Mouse (Mus musculus): ENCODE measurements around the gene Fcna. TPM values are rescaled to one million over a fixed set of nuclear protein-coding genes. Genes with fewer than 3 reads are reported as not detected.

Fcna gene
- polyA plus RNA-seq, 1 experiment from 2014 or later: 2.0 TPM

DNA sequence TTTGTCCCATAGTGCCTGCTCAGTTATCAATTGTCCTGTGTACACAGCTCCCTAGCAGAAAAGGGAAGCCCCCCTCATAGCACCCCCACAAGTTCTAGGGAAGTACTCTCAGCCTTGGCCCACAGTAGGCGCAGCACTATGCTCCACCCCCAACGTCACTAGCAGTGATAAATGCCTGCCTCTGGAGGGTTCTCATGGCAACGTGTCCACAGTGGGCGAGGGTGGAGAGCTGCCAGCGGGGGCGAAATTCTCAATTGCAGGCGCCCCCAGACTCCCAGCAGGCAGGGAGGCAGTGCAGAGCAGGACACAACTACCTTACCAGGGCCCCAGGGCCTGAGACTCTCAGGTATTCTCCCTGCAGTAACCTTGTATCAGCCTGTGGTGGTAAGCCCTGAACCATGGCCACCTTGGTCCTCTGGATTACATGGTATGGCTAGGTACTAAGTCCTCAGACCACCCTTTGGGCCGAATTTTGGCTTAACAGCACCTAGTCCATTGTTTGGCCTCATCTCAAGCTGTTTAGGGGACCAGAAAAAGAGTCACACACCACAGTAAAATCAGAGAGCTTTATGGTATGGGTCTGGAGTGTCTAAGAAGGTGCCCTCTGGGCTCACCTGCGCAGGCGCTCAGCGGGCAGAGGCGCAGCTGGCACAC, 45.2 kb downstream of the Fcna start:
- 0 out of 2 replicates have a peak overlapping the region, but pooled peaks have one; percentile 5 for H3K27ac ChIP-seq (ENCODE audit: low read depth, low read length)
- no peak overlapping the region for H3K4me2 ChIP-seq (ENCODE audit: low read length)
- H3K9ac ChIP-seq (ENCODE audit: low read length): peak overlapping the region; percentile 32
- 54% methylated on average over 12 of the region's 12 CpGs for WGBS
- DNase-seq (ENCODE audit: low spot score) (peak; percentile 65), ATAC-seq (0 out of 2 replicates have a peak, but pooled peaks have one; percentile 8)
- no peak overlapping the region for H3K4me3 ChIP-seq (ENCODE audit: low read depth, low read length)
- no peaks in the 10 kb centered on the region for H3K9me3 ChIP-seq (replicated peaks; ENCODE audit: control insufficient read depth, low read length)
- peaks cover 34% of the 10 kb centered on the region for H3K27me3 ChIP-seq (replicated peaks; ENCODE audit: control insufficient read depth, insufficient read depth, low read length)
- H3K4me1 ChIP-seq (ENCODE audit: control insufficient read depth, insufficient read depth, low read length): peaks cover 9% of the 10 kb centered on the region; the same call in 1 of the 2 replicates
- peaks cover 40% of the 10 kb centered on the region for H3K36me3 ChIP-seq (ENCODE audit: control insufficient read depth, insufficient read depth, low read length)

- no peak for DNase-seq (ENCODE audit: low spot score)
- peak; percentile 8 for ATAC-seq
- Histone ChIP-seq H3K4me3 (ENCODE audit: low read depth, low read length) (no peak overlapping the region), H3K9me3 (replicated peaks; ENCODE audit: control insufficient read depth, low read length) (no peaks in the 10 kb centered on the region), H3K4me1 (ENCODE audit: control insufficient read depth, insufficient read depth, low read length) (peaks cover 9% of the 10 kb centered on the region; the same call in 1 of the 2 replicates), H3K9ac (ENCODE audit: low read length) (no peak overlapping the region), H3K27me3 (replicated peaks; ENCODE audit: control insufficient read depth, insufficient read depth, low read length) (peaks cover 41% of the 10 kb centered on the region), H3K4me2 (ENCODE audit: low read length) (peak overlapping the region; percentile 73), H3K27ac (ENCODE audit: low read depth, low read length) (no peak overlapping the region), H3K36me3 (ENCODE audit: control insufficient read depth, insufficient read depth, low read length) (peaks cover 34% of the 10 kb centered on the region)
- 37% methylated on average over 6 of the region's 6 CpGs for WGBS
These were observed 45.9 kb downstream of the Fcna start for GRCm38 (mm10) chr2:25581901-25582301.

- Histone ChIP-seq H3K27ac (ENCODE audit: low read depth, low read length) (0 out of 2 replicates have a peak within 1 kb of the TSS, but pooled peaks have one; percentile 5), H3K9me3 (replicated peaks; ENCODE audit: control insufficient read depth, low read length) (no peaks in the 10 kb centered on the region), H3K9ac (ENCODE audit: low read length) (peak within 1 kb of the TSS; percentile 58), H3K36me3 (ENCODE audit: control insufficient read depth, insufficient read depth, low read length) (peaks cover 29% of the 10 kb centered on the region), H3K4me3 (ENCODE audit: low read depth, low read length) (peak within 1 kb of the TSS; percentile 36), H3K4me1 (ENCODE audit: control insufficient read depth, insufficient read depth, low read length) (peaks cover 9% of the 10 kb centered on the region; the same call in 1 of the 2 replicates), H3K4me2 (ENCODE audit: low read length) (peak within 1 kb of the TSS; percentile 73), H3K27me3 (replicated peaks; ENCODE audit: control insufficient read depth, insufficient read depth, low read length) (peaks cover 46% of the 10 kb centered on the region)
- ATAC-seq (peak; percentile 81), DNase-seq (ENCODE audit: low spot score) (peak; percentile 84)
- 4% methylated on average over 19 of the region's 19 CpGs for WGBS
These were observed 46.5 kb downstream of the Fcna start, which contains the start of gene Ajm1 for GRCm38 (mm10) chr2:25581294-25581864. TSS of gene Ajm1 (minus strand) at chr2:25581757.

DNA sequence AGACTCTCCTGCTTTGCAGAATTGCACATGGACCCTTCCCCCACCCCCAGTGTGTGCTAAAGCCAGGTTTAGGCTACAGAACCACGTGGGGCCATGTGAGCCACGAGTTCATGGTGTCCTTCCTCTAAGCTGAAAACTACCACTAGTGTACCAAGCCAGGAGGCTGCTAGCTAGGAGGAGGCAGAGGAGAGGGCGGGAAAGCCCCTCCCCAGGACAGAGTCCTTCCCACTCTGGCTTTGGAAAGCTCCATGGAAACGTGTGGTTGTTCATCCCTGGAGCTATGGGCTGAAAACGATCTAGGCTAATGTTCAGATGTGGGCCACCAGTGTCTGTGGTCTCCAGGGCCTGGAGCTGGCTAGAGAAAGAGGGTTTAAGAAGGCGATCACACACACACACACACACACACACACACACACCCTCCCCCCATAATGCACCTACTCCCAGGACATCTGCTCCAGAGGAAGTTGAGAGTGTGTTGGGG, 47.2 kb downstream of the Fcna start:
- 48% methylated on average over 6 of the region's 6 CpGs for WGBS
- no peaks in the 10 kb centered on the region for H3K9me3 ChIP-seq (replicated peaks; ENCODE audit: control insufficient read depth, low read length)
- H3K4me2 ChIP-seq (ENCODE audit: low read length): peak overlapping the region; percentile 73
- peaks cover 26% of the 10 kb centered on the region for H3K36me3 ChIP-seq (ENCODE audit: control insufficient read depth, insufficient read depth, low read length)
- DNase-seq (ENCODE audit: low spot score) (no peak), ATAC-seq (no peak)
- H3K4me1 ChIP-seq (ENCODE audit: control insufficient read depth, insufficient read depth, low read length): peaks cover 13% of the 10 kb centered on the region
- H3K4me3 ChIP-seq (ENCODE audit: low read depth, low read length): no peak overlapping the region
- peak overlapping the region; percentile 58; the same call in 1 of the 2 replicates for H3K9ac ChIP-seq (ENCODE audit: low read length)
- H3K27me3 ChIP-seq (replicated peaks; ENCODE audit: control insufficient read depth, insufficient read depth, low read length): peaks cover 52% of the 10 kb centered on the region
- H3K27ac ChIP-seq (ENCODE audit: low read depth, low read length): no peak overlapping the region

DNA sequence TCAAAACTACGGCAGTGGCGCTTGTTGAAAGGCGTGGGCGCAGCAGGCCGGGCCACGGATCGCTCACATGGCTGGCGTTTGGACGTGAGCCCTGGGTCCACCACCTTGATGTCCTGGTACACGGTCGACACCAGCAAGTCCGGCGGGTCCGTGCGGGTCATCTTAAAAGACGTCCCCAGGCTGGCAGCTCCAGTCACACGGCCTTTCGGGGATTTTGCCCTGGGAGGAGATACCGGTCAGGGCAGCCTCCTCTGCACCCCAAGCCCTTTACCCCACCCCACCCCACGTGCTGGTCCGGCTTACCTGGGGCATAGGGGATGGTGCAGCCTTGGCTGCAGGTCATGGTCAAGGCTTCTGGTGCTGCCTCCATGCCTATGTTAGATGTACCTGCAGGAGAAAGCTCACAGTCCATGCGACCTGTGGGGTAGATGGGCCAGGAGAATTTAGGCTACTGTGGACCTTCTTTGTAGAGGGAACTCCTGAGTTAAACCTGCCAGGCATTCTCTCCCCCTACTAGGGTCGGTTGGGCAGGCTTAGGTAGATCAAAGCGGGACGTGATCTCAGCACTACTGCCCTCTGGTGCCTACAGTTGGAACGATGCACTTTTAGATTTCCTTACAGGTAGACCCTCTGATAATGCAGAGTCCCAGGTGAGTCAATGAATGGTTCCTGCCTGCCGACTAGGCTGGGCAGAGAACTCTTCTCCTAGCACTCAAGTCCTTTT, 47.9 kb downstream of the Fcna start:
- 7% methylated on average over 26 of the region's 27 CpGs for WGBS
- Histone ChIP-seq H3K27me3 (replicated peaks; ENCODE audit: control insufficient read depth, insufficient read depth, low read length) (peaks cover 52% of the 10 kb centered on the region), H3K9me3 (replicated peaks; ENCODE audit: control insufficient read depth, low read length) (no peaks in the 10 kb centered on the region), H3K36me3 (ENCODE audit: control insufficient read depth, insufficient read depth, low read length) (peaks cover 18% of the 10 kb centered on the region), H3K9ac (ENCODE audit: low read length) (no peak overlapping the region), H3K27ac (ENCODE audit: low read depth, low read length) (no peak overlapping the region), H3K4me1 (ENCODE audit: control insufficient read depth, insufficient read depth, low read length) (peaks cover 16% of the 10 kb centered on the region), H3K4me2 (ENCODE audit: low read length) (peak overlapping the region; percentile 14; the same call in 1 of the 2 replicates), H3K4me3 (ENCODE audit: low read depth, low read length) (0 out of 2 replicates have a peak overlapping the region, but pooled peaks have one; percentile 6)
- DNase-seq (ENCODE audit: low spot score) (peak; percentile 61), ATAC-seq (no peak)

- Histone ChIP-seq H3K9ac (ENCODE audit: low read length) (no peak overlapping the region), H3K4me2 (ENCODE audit: low read length) (peak overlapping the region; percentile 14; the same call in 1 of the 2 replicates), H3K4me1 (ENCODE audit: control insufficient read depth, insufficient read depth, low read length) (peaks cover 17% of the 10 kb centered on the region), H3K9me3 (replicated peaks; ENCODE audit: control insufficient read depth, low read length) (no peaks in the 10 kb centered on the region), H3K4me3 (ENCODE audit: low read depth, low read length) (peak overlapping the region; percentile 16; the same call in 1 of the 2 replicates), H3K36me3 (ENCODE audit: control insufficient read depth, insufficient read depth, low read length) (peaks cover 10% of the 10 kb centered on the region), H3K27ac (ENCODE audit: low read depth, low read length) (no peak overlapping the region), H3K27me3 (replicated peaks; ENCODE audit: control insufficient read depth, insufficient read depth, low read length) (peaks cover 52% of the 10 kb centered on the region)
- ATAC-seq (no peak), DNase-seq (ENCODE audit: low spot score) (no peak)
- WGBS: 5% methylated on average over 75 of the region's 77 CpGs
These were observed 48.8 kb downstream of the Fcna start for GRCm38 (mm10) chr2:25578796-25579736.

DNA sequence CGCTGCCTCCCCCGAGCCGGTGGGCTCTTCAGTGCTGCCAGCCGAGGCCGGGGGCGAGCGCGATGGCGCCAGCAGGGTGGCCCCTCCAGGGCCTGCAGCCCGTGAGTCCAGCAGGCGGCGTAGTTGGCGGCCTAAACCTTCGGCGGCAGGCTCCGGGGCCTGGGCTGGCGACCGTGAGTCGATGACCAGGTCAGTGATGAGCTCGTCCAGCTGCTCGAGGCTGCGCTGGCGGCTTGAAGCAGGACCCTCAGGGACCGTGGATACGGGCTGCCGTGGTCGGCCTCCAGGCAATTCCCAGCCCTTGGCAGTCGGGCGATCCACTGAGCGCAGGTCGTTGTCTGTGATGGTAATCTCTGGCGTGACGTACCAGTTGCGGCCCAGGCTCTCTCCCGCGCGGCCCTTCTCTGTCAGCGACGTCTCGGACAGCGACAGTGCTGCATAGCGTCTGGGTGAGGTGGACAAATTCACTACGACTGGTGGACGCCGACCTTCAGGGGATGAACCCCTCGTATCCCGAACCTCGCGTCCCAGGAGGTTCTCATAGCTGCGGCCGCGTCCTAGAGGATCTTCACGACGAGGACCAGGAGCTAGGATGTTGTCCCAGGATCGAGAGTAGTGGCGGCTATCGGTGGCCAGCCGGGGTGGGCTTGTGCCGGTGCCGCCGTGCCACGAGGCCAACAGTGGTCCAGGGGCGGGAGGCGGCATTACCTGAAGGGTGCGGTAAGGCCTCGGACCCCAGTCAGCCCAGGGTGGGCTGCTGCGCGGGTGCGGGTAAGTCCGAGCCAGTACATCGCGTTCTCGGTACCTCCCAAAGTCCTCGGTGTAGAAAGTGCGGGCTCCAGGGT, 49.7 kb downstream of the Fcna start:
- WGBS: 5% methylated on average over 75 of the region's 75 CpGs
- Histone ChIP-seq H3K9ac (ENCODE audit: low read length) (peak overlapping the region; percentile 32; the same call in 1 of the 2 replicates), H3K4me1 (ENCODE audit: control insufficient read depth, insufficient read depth, low read length) (peaks cover 23% of the 10 kb centered on the region), H3K9me3 (replicated peaks; ENCODE audit: control insufficient read depth, low read length) (no peaks in the 10 kb centered on the region), H3K27me3 (replicated peaks; ENCODE audit: control insufficient read depth, insufficient read depth, low read length) (peaks cover 52% of the 10 kb centered on the region), H3K36me3 (ENCODE audit: control insufficient read depth, insufficient read depth, low read length) (peaks cover 2% of the 10 kb centered on the region; the same call in 1 of the 2 replicates), H3K4me3 (ENCODE audit: low read depth, low read length) (peak overlapping the region; percentile 16), H3K4me2 (ENCODE audit: low read length) (peak overlapping the region; percentile 36), H3K27ac (ENCODE audit: low read depth, low read length) (no peak overlapping the region)
- DNase-seq (ENCODE audit: low spot score) (no peak), ATAC-seq (no peak)
